Mouse (Mus musculus) myocyte (in vitro differentiated cells): ENCODE results near the gene Rapgef4.

Experiments used
- E2F4 ChIP-seq: IDR thresholded peaks from one replicate; pipeline ENCODE4 v1.6.1; 2011; ENCODE audit warnings: mild to moderate bottlenecking, control low read depth, moderate library complexity; ENCODE audit not compliant: insufficient read depth
- MAX ChIP-seq: IDR thresholded peaks from one replicate; pipeline ENCODE4 v1.6.1; 2011; ENCODE audit warnings: low read depth, mild to moderate bottlenecking, control low read depth
- POLR2A ChIP-seq: IDR thresholded peaks from one replicate; pipeline ENCODE4 v1.6.1; 2011; ENCODE audit warnings: low read depth, mild to moderate bottlenecking, control low read depth, moderate library complexity; ENCODE audit not compliant: insufficient read length
- USF1 ChIP-seq: IDR thresholded peaks from one replicate; pipeline ENCODE4 v1.6.1; 2011; ENCODE audit warnings: low read depth, mild to moderate bottlenecking, control low read depth, moderate library complexity

DNA sequence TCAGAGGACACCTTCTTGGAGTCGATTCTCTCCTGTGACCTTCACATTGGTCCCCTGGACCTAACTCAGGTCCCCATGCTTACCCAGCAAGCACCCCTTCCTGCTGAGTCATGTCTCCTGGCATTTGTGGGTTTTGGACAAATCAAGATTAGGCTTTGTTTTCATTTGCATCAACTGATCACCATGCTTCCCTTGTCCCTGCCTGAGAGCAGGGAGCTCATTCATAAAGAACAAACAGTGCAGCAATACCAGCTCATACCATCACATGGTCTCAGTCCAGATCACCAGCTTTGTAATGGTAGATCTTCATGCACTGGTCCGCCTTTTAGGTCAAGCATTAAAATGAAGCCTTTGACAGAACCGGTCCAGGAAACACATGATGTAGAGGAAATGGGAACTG lies 144.7 kb downstream of the Rapgef4 start:
- TF ChIP-seq USF1, result no peak
- TF ChIP-seq POLR2A, result no peak
- TF ChIP-seq E2F4, result no peak
- no peak for TF ChIP-seq MAX
